Mouse (Mus musculus): ENCODE measurements at regions not wholly inside any gene's neighbourhood (a gene's known extent, or its start where the extent isn't known, plus 50 kb on each side); places are given as distances from the start of the nearest gene placed in this dataset.

- DNase-seq: no peak
These were observed 55.7 kb upstream of the Frmd6 start for GRCm38 (mm10) chr12:70769538-70770176.

DNA sequence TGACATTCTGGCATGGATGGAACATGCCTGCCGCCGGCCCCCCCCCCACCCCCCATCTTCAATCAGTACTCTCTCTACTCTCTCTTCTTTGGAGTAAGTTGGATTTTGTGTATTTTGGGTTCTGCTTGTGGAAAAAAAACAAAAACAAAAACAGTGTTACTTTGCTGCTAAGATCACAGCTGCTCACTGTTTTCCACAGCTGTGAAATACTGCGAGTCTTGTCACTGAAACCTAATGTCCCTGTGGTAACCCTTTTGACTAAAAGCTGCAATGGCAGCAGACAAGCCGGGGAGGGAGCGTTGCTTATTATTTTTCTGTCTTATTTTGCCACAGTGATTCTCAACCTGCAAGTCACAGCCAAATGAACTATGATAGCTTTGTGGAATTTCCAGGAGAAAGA, 51.3 kb upstream of the Frmd6 start:
- no peak for DNase-seq

DNA sequence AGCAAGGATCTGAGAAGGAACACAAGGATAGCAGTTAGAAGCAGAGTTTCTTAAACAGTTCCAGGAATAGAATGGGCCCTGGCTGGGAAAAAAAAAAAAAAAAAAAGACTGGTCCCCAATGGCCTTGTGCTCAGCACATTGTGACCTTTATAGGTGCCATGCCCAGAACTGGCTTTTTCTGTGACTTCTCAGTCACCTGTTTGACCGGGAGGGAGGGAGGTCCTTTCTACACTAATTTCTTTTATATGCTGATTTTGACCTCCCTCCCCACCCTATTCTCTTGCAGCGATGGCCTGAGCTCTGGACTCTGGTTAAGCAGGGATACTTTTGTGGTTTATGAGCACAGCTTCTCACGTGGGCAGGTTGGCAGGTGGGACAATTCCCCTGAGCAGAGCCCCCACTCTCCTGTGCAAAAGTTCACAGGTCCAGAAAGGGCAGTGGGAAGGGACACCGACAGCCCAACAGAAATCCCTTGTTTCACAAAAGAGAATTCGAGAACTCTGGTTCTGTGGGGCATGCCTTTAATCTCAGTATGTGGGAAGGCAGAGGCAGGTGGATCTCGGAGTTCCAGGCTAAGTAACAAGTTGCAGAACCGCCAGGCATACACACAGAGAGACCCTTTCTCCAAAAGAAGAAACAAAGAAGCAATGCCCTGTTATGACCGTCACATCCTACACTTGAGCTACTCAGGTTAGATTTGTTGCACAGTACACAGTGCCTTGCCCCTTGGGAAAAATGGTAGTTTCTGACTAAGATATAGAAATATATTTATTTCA, 50.3 kb upstream of the Frmd6 start:
- DNase-seq: no peak
